ENCODE assay signal across 35 mouse cellular contexts in genomic region chr4:56722346-56722745, GRCm38 (mm10). TPM values are rescaled to one million over a fixed set of nuclear protein-coding genes. Genes with fewer than 3 reads are reported as not detected.
A peak's percentile ranks its signal among the peaks of the same experiment; 100 is the strongest.
DNase-seq lines count a peak whose midpoint lies in the region; ATAC-seq lines count a peak whose summit lies in the region.
"Had no signal": no experiment of that assay in that cellular context is flagged by ENCODE, and none has a peak within 500 bp of the region (broad histone marks: within the 10 kb centered on the region; RNA-seq: fewer than 3 reads in every experiment).

No protein-coding gene starts in this region.

- H3K27ac ChIP-seq in heart, embryonic 10.5 days: no peak overlapping the region
- no peak overlapping the region for H3K27ac ChIP-seq in kidney, embryonic 14.5 days (ENCODE audit: low read depth, low read length)
- H3K27ac ChIP-seq: embryonic facial prominence, embryonic 12.5 days; embryonic facial prominence, embryonic 15.5 days; gastrocnemius, adult 2 months; hindbrain, embryonic 14.5 days; hindbrain, postnatal 0 days had no signal

- no peak overlapping the region for H3K4me3 ChIP-seq in heart, embryonic 10.5 days
- no peak overlapping the region for H3K4me3 ChIP-seq in kidney, embryonic 14.5 days (ENCODE audit: low read length)
- H3K4me3 ChIP-seq: embryonic facial prominence, embryonic 12.5 days; embryonic facial prominence, embryonic 15.5 days; gastrocnemius, adult 2 months had no signal

- no peak overlapping the region for H3K4me2 ChIP-seq in kidney, embryonic 14.5 days (replicated peaks; ENCODE audit: low read depth, low read length)
- H3K4me2 ChIP-seq: embryonic facial prominence, embryonic 12.5 days; embryonic facial prominence, embryonic 15.5 days; hindbrain, embryonic 14.5 days had no signal

- H3K9me3 ChIP-seq in heart, embryonic 10.5 days: no peaks in the 10 kb centered on the region
- H3K9me3 ChIP-seq in kidney, embryonic 14.5 days (ENCODE audit: control insufficient read depth, low read length): no peaks in the 10 kb centered on the region
- H3K9me3 ChIP-seq: embryonic facial prominence, embryonic 12.5 days; embryonic facial prominence, embryonic 15.5 days had no signal

- WGBS in heart, embryonic 10.5 days: 68% methylated on average over 6 of the region's 6 CpGs
- 50% methylated on average over 6 of the region's 6 CpGs for WGBS in kidney, embryonic 14.5 days

- no peak for ATAC-seq in kidney, embryonic 14.5 days (ENCODE audit: low FRiP score, low TSS enrichment)
- ATAC-seq: CD4-positive, CD25-positive, alpha-beta regulatory T cell, adult 4 months; forebrain, embryonic 14.5 days; forebrain, postnatal 0 days; hindbrain, postnatal 0 days; inflammation-experienced regulatory T-cells, adult 6 months had no signal

- peak; percentile 55 for DNase-seq in heart, embryonic 10.5 days (ENCODE audit: low spot score)
- DNase-seq in heart, adult 18-20 months: no peak
- DNase-seq in kidney, adult 11 months: peak; percentile 49
- DNase-seq in kidney, postnatal 14 days: peak; percentile 28
- DNase-seq in kidney, adult 18-20 months: no peak
- DNase-seq in kidney, postnatal 36 days: peak; percentile 50 to 54
- DNase-seq: adrenal gland, adult 2 months; adrenal gland, postnatal 14 days; cerebellum, adult 11 months; cerebellum, adult 2 months; cerebellum, adult 9-11 months; cerebellum, postnatal 25 days; forebrain, postnatal 0 days; gastrocnemius, adult 2 months; gastrocnemius, postnatal 14 days; heart, postnatal 14 days; heart, postnatal 4 days had no signal

- no peaks in the 10 kb centered on the region for H3K27me3 ChIP-seq in heart, embryonic 10.5 days (ENCODE audit: insufficient read depth, poor library complexity, severe bottlenecking)
- H3K27me3 ChIP-seq in kidney, embryonic 14.5 days (ENCODE audit: control insufficient read depth, insufficient read depth, low read length): no peaks in the 10 kb centered on the region
- H3K27me3 ChIP-seq: embryonic facial prominence, embryonic 12.5 days; embryonic facial prominence, embryonic 15.5 days had no signal

- peaks cover 42% of the 10 kb centered on the region for H3K4me1 ChIP-seq in heart, embryonic 10.5 days
- H3K4me1 ChIP-seq in kidney, embryonic 14.5 days (ENCODE audit: control insufficient read depth, insufficient read depth, low read length): no peaks in the 10 kb centered on the region
- H3K4me1 ChIP-seq: embryonic facial prominence, embryonic 15.5 days had no signal

- H3K36me3 ChIP-seq in heart, embryonic 10.5 days: no peaks in the 10 kb centered on the region
- H3K36me3 ChIP-seq in kidney, embryonic 14.5 days (ENCODE audit: control insufficient read depth, insufficient read depth, low read length): no peaks in the 10 kb centered on the region
- H3K36me3 ChIP-seq: embryonic facial prominence, embryonic 12.5 days; embryonic facial prominence, embryonic 15.5 days had no signal

- no peak overlapping the region for H3K9ac ChIP-seq in kidney, embryonic 14.5 days (ENCODE audit: low read depth, low read length)
- H3K9ac ChIP-seq: embryonic facial prominence, embryonic 12.5 days; embryonic facial prominence, embryonic 15.5 days; forebrain, postnatal 0 days; hindbrain, embryonic 14.5 days had no signal

RNA-seq across cellular contexts. Expression of gene Gm26657, which starts 17.5 kb away (rescaled TPM):
- not detected in 2 replicates for polyA plus RNA-seq in heart, embryonic 10.5 days (2016; fragmentation: Nextera tagmentation; extraction: Ambion mirVana)
- not detected for total RNA-seq in heart, adult 18-20 months (2021)
- polyA plus RNA-seq in kidney, embryonic 14.5 days (2014; fragmentation: Nextera tagmentation; extraction: Ambion mirVana): not detected in 2 replicates
- total RNA-seq: adrenal gland, adult 2 months; adrenal gland, postnatal 14 days; adrenal gland, postnatal 4 days; common myeloid progenitor, adult 5-6 weeks; forebrain, postnatal 0 days; gastrocnemius, adult 2 months; gastrocnemius, postnatal 14 days; gastrocnemius, postnatal 4 days; heart, adult 8-10 months; heart, postnatal 14 days; heart, postnatal 4 days; hindbrain, postnatal 0 days; MEL had no signal
- polyA plus RNA-seq: adrenal gland, adult 2 months; CD4-positive, CD25-positive, alpha-beta regulatory T cell, adult 4 months; cerebellum, adult 2 months; embryonic facial prominence, embryonic 12.5 days; embryonic facial prominence, embryonic 15.5 days; forebrain, embryonic 11.5 days; forebrain, embryonic 14.5 days; forebrain, postnatal 0 days; frontal cortex, adult 2 months; heart, embryonic 14.5 days; hindbrain, embryonic 11.5 days; hindbrain, embryonic 14.5 days; hindbrain, postnatal 0 days; inflammation-experienced regulatory T-cells, adult 6 months had no signal

RNA-seq across cellular contexts. Expression of gene Actl7b, which starts 18.9 kb away (rescaled TPM):
- not detected in 2 replicates for polyA plus RNA-seq in heart, embryonic 10.5 days (2016; fragmentation: Nextera tagmentation; extraction: Ambion mirVana)
- total RNA-seq in heart, adult 18-20 months (2021): not detected
- polyA plus RNA-seq in kidney, embryonic 14.5 days (2014; fragmentation: Nextera tagmentation; extraction: Ambion mirVana): not detected in 2 replicates
- total RNA-seq: adrenal gland, postnatal 14 days; common myeloid progenitor, adult 5-6 weeks; gastrocnemius, adult 2 months; gastrocnemius, postnatal 14 days; gastrocnemius, postnatal 4 days; heart, adult 8-10 months; heart, postnatal 4 days; MEL had no signal
- polyA plus RNA-seq: adrenal gland, adult 2 months; C2C12; CD4-positive, CD25-positive, alpha-beta regulatory T cell, adult 4 months; embryonic facial prominence, embryonic 12.5 days; embryonic facial prominence, embryonic 15.5 days; forebrain, embryonic 11.5 days; forebrain, embryonic 14.5 days; forebrain, postnatal 0 days; heart, embryonic 14.5 days; hindbrain, embryonic 11.5 days; hindbrain, embryonic 14.5 days; hindbrain, postnatal 0 days; inflammation-experienced regulatory T-cells, adult 6 months had no signal

RNA-seq across cellular contexts. Expression of gene Actl7a, which starts 20.9 kb away (rescaled TPM):
- polyA plus RNA-seq in heart, embryonic 10.5 days (2016; fragmentation: Nextera tagmentation; extraction: Ambion mirVana): not detected in 2 replicates
- not detected for total RNA-seq in heart, adult 18-20 months (2021)
- not detected in 2 replicates for polyA plus RNA-seq in kidney, embryonic 14.5 days (2014; fragmentation: Nextera tagmentation; extraction: Ambion mirVana)
- total RNA-seq: adrenal gland, adult 2 months; adrenal gland, postnatal 14 days; adrenal gland, postnatal 4 days; common myeloid progenitor, adult 5-6 weeks; forebrain, postnatal 0 days; gastrocnemius, adult 2 months; gastrocnemius, postnatal 14 days; gastrocnemius, postnatal 4 days; heart, adult 8-10 months; heart, postnatal 14 days; heart, postnatal 4 days; hindbrain, postnatal 0 days had no signal
- polyA plus RNA-seq: adrenal gland, adult 2 months; CD4-positive, CD25-positive, alpha-beta regulatory T cell, adult 4 months; cerebellum, adult 2 months; embryonic facial prominence, embryonic 12.5 days; embryonic facial prominence, embryonic 15.5 days; forebrain, embryonic 14.5 days; forebrain, postnatal 0 days; frontal cortex, adult 2 months; heart, embryonic 14.5 days; hindbrain, embryonic 11.5 days; hindbrain, embryonic 14.5 days; hindbrain, postnatal 0 days; inflammation-experienced regulatory T-cells, adult 6 months had no signal

Comparison
In these comparisons a context has a peak if more than half of its experiments do, and no peak if none do; other contexts are left out.
1. DNase-seq: peak in heart, embryonic 10.5 days (single experiment), kidney, adult 11 months (single experiment), kidney, postnatal 14 days (single experiment) and kidney, postnatal 36 days (2 of 2); none in heart, adult 18-20 months (0 of 2) and kidney, adult 18-20 months (single experiment).